Mouse (Mus musculus): Measurements from ENCODE around the gene Hoxd9. TPM values are rescaled to one million over a fixed set of nuclear protein-coding genes. Genes with fewer than 3 reads are reported as not detected.

The Hoxd9 gene
- polyA plus RNA-seq (2012; rRNA removed), result not detected in 2 replicates

GRCm38 (mm10) chr2:74697567-74698121, at the start of gene Hoxd9:
TSS of gene Hoxd9 (plus strand) at chr2:74697727.

GRCm38 (mm10) chr2:74659507-74660005, 38.0 kb upstream of the Hoxd9 start, which contains the start of gene Evx2:
TSS of gene Evx2 (minus strand) at chr2:74659557.

GRCm38 (mm10) chr2:74667842-74668357, 29.6 kb upstream of the Hoxd9 start, which contains the start of gene Hoxd13:
TSS of gene Hoxd13 (plus strand) at chr2:74668310.

GRCm38 (mm10) chr2:74674881-74675665, 22.5 kb upstream of the Hoxd9 start, which contains the start of gene Hoxd12:
TSS of gene Hoxd12 (plus strand) at chr2:74675013.

GRCm38 (mm10) chr2:74678891-74679595, 18.5 kb upstream of the Hoxd9 start, which contains the start of gene Hoxd11:
TSS of gene Hoxd11 (plus strand) at chr2:74679557.

GRCm38 (mm10) chr2:74691022-74691951, 6.2 kb upstream of the Hoxd9 start, which contains the start of gene Hoxd10:
TSS of gene Hoxd10 (plus strand) at chr2:74691924.

GRCm38 (mm10) chr2:74704393-74704998, 7.0 kb downstream of the Hoxd9 start, which contains the start of gene Hoxd8:
TSS of gene Hoxd8 (plus strand) at chr2:74704615.

GRCm38 (mm10) chr2:74711721-74712621, 14.4 kb downstream of the Hoxd9 start, which contains the start of the genes Hoxd3 and Hoxd4:
TSS of gene Hoxd3 (plus strand) at chr2:74711927.
TSS of gene Hoxd4 (plus strand) at chr2:74711929.

GRCm38 (mm10) chr2:74726551-74726950, 29.0 kb downstream of the Hoxd9 start, which contains the start of gene Gm28230:
TSS of gene Gm28230 (plus strand) at chr2:74726728.

Other genes starting within 250 kb of the Hoxd9 start
- 7.9 and 9.6 TPM in 2 replicates for gene Lnpk, start 118.3 kb upstream of the Hoxd9 start, polyA plus RNA-seq (2012; rRNA removed)
- gene Evx2, start 38.2 kb upstream of the Hoxd9 start, polyA plus RNA-seq (2012; rRNA removed), result not detected in 2 replicates
- gene Hoxd13, start 29.4 kb upstream of the Hoxd9 start, polyA plus RNA-seq (2012; rRNA removed), result not detected in 2 replicates
- gene Hoxd12, start 22.7 kb upstream of the Hoxd9 start, polyA plus RNA-seq (2012; rRNA removed), result not detected in 2 replicates
- gene Hoxd11, start 18.2 kb upstream of the Hoxd9 start, polyA plus RNA-seq (2012; rRNA removed), result not detected in 2 replicates
- gene Hoxd10, start 5.8 kb upstream of the Hoxd9 start, polyA plus RNA-seq (2012; rRNA removed), result not detected in 2 replicates
- 0.05 and 0.12 TPM in 2 replicates for gene Hoxd8, start 6.9 kb downstream of the Hoxd9 start, polyA plus RNA-seq (2012; rRNA removed)
- 0.02 TPM in 1 of 2 replicates, not detected in the other for gene Hoxd3, start 14.2 kb downstream of the Hoxd9 start, polyA plus RNA-seq (2012; rRNA removed)
- 0.02 and 0.12 TPM in 2 replicates for gene Hoxd4, start 14.2 kb downstream of the Hoxd9 start, polyA plus RNA-seq (2012; rRNA removed)
- 0.01 and 0.07 TPM in 2 replicates for gene Gm28230, start 29.0 kb downstream of the Hoxd9 start, polyA plus RNA-seq (2012; rRNA removed)
- gene Hoxd1, start 65.3 kb downstream of the Hoxd9 start, polyA plus RNA-seq (2012; rRNA removed), result 0.01 TPM in 1 of 2 replicates, not detected in the other
- gene Mtx2, start 128.1 kb downstream of the Hoxd9 start, polyA plus RNA-seq (2012; rRNA removed), result 24.6 and 27.3 TPM in 2 replicates